Mouse (Mus musculus) spleen, adult 2 months (tissue): ENCODE measurements around the gene Acadvl. TPM values are rescaled to one million over a fixed set of nuclear protein-coding genes. Genes with fewer than 3 reads are reported as not detected.

Experiments used
- DNase-seq, 2 experiments: peaks; one replicate each; pipeline versions ENCODE4 v3.0.0 to v3.0.0-alpha.2; 2012 to 2021; ENCODE audit warnings: low spot score in 2 of 2, low read depth in 1 of 2
- H3K27ac ChIP-seq: fragments of 200-500 bp; 2 replicates; pipeline ENCODE4 v1.5.1; 2012; ENCODE audit warnings: low read length, inconsistent platforms; ENCODE audit not compliant: insufficient read depth
- H3K27me3 ChIP-seq: fragments of 200-500 bp; 2 replicates; pipeline ENCODE4 v1.6.1; 2012; ENCODE audit warnings: mild to moderate bottlenecking, moderate library complexity, low read length, inconsistent platforms; ENCODE audit not compliant: control insufficient read depth, insufficient read depth
- H3K36me3 ChIP-seq: fragments of 200-500 bp; 2 replicates; pipeline ENCODE4 v1.6.1; 2012; ENCODE audit warnings: mild to moderate bottlenecking, low read length, inconsistent platforms; ENCODE audit not compliant: control insufficient read depth, insufficient read depth
- H3K4me1 ChIP-seq: fragments of 200-500 bp; 2 replicates; pipeline ENCODE4 v1.6.1; 2011; ENCODE audit warnings: inconsistent platforms; ENCODE audit not compliant: control insufficient read depth, insufficient read depth, insufficient read length
- H3K4me3 ChIP-seq: fragments of 200-500 bp; 2 replicates; pipeline ENCODE4 v1.5.1; 2011; ENCODE audit warnings: mild to moderate bottlenecking, inconsistent platforms; ENCODE audit not compliant: insufficient read depth, insufficient read length; ENCODE audit errors: extremely low read depth
- CTCF ChIP-seq: fragments of 200-500 bp; IDR thresholded peaks from 2 replicates; pipeline ENCODE4 v1.5.1; 2011; ENCODE audit warnings: mild to moderate bottlenecking, inconsistent platforms; ENCODE audit not compliant: insufficient read depth, insufficient read length, insufficient replicate concordance; ENCODE audit errors: extremely low read depth
- POLR2A ChIP-seq: fragments of 200-500 bp; IDR thresholded peaks from 2 replicates; pipeline ENCODE4 v1.6.1; 2011; ENCODE audit warnings: low read depth, low read length, inconsistent platforms
- WGBS: fragments of 180-500 bp; shearing (Covaris S2); methylation state at CpG from one replicate; pipeline ENCODE4 v1.1.7; 2018; 5-methylcytosine and 5-hydroxymethylcytosine counted together
- polyA plus RNA-seq: library from polyadenylated mRNA; depleted of rRNA; stranded (reverse); fragments of >200 nt; gene quantifications from 2 replicates; pipeline ENCODE4 v1.2.3, GENCODE M21; 2012; rRNA removed

Acadvl gene
- polyA plus RNA-seq, 1 experiment, result 29.5 TPM

GRCm38 (mm10) chr11:69961841-69962240, 53.4 kb downstream of the Acadvl start:
- H3K4me1 ChIP-seq, result peaks cover 14% of the 10 kb centered on the region
- H3K4me3 ChIP-seq, result no peak overlapping the region
- 4% methylated on average over 5 of the region's 5 CpGs for WGBS
- TF ChIP-seq CTCF, result no peak
- TF ChIP-seq POLR2A, result no peak
- H3K27ac ChIP-seq, result no peak overlapping the region
- H3K27me3 ChIP-seq, result peaks cover 23% of the 10 kb centered on the region
- DNase-seq, result no peak
- H3K36me3 ChIP-seq, result no peaks in the 10 kb centered on the region

GRCm38 (mm10) chr11:69960616-69961015, 54.6 kb downstream of the Acadvl start:
- peaks cover 11% of the 10 kb centered on the region for H3K27me3 ChIP-seq
- TF ChIP-seq POLR2A, result no peak
- no peak for TF ChIP-seq CTCF
- peaks cover 3% of the 10 kb centered on the region for H3K4me1 ChIP-seq
- no peaks in the 10 kb centered on the region for H3K36me3 ChIP-seq
- no peak for DNase-seq
- no peak overlapping the region for H3K27ac ChIP-seq
- 64% methylated on average over 5 of the region's 5 CpGs for WGBS
- no peak overlapping the region for H3K4me3 ChIP-seq

Other genes starting within 250 kb of the Acadvl start
- gene Zbtb4, start 249.5 kb downstream of the Acadvl start, polyA plus RNA-seq, result 28.4 and 37.0 TPM in 2 replicates
- 7.1 and 8.4 TPM in 2 replicates for gene Chrnb1, start 219.5 kb downstream of the Acadvl start, polyA plus RNA-seq
- 1.1 and 1.2 TPM in 2 replicates for gene Fgf11, start 213.6 kb downstream of the Acadvl start, polyA plus RNA-seq
- gene Tmem102, start 209.8 kb downstream of the Acadvl start, polyA plus RNA-seq, result 0.23 and 0.31 TPM in 2 replicates
- not detected in 2 replicates for gene Gm39566, start 200.1 kb downstream of the Acadvl start, polyA plus RNA-seq
- gene Spem2, start 196.9 kb downstream of the Acadvl start, polyA plus RNA-seq, result not detected in 2 replicates
- not detected in 2 replicates for gene Spem1, start 193.2 kb downstream of the Acadvl start, polyA plus RNA-seq
- gene Nlgn2, start 177.6 kb downstream of the Acadvl start, polyA plus RNA-seq, result 9.1 and 10.2 TPM in 2 replicates
- 93.7 and 99.0 TPM in 2 replicates for gene Tmem256, start 176.9 kb downstream of the Acadvl start, polyA plus RNA-seq
- 35.4 and 44.3 TPM in 2 replicates for gene Plscr3, start 169.0 kb downstream of the Acadvl start, polyA plus RNA-seq
- gene Tnk1, start 156.7 kb downstream of the Acadvl start, polyA plus RNA-seq, result 0.85 and 1.2 TPM in 2 replicates
- not detected in 2 replicates for gene Tmem95, start 137.4 kb downstream of the Acadvl start, polyA plus RNA-seq
- 3.6 TPM in 2 replicates for gene Kctd11, start 134.0 kb downstream of the Acadvl start, polyA plus RNA-seq
- gene Acap1, start 119.9 kb downstream of the Acadvl start, polyA plus RNA-seq, result 142 and 162 TPM in 2 replicates
- 0.48 and 0.51 TPM in 2 replicates for gene 2810408A11Rik, start 114.4 kb downstream of the Acadvl start, polyA plus RNA-seq
- gene Neurl4, start 114.3 kb downstream of the Acadvl start, polyA plus RNA-seq, result 43.3 and 45.2 TPM in 2 replicates
- 119 and 145 TPM in 2 replicates for gene Gps2, start 101.5 kb downstream of the Acadvl start, polyA plus RNA-seq
- 219 and 257 TPM in 2 replicates for gene Eif5a, start 93.5 kb downstream of the Acadvl start, polyA plus RNA-seq
- 0.36 TPM in 2 replicates for gene Ybx2, start 79.6 kb downstream of the Acadvl start, polyA plus RNA-seq
- 6.1 and 6.2 TPM in 2 replicates for gene Slc2a4, start 67.2 kb downstream of the Acadvl start, polyA plus RNA-seq
- 1.2 and 2.0 TPM in 2 replicates for gene Cldn7, start 50.6 kb downstream of the Acadvl start, polyA plus RNA-seq
- 75.8 and 87.9 TPM in 2 replicates for gene Ctdnep1, start 34.3 kb downstream of the Acadvl start, polyA plus RNA-seq
- gene Elp5, start 32.9 kb downstream of the Acadvl start, polyA plus RNA-seq, result 32.5 and 33.3 TPM in 2 replicates
- 235 and 251 TPM in 2 replicates for gene Gabarap, start 24.3 kb downstream of the Acadvl start, polyA plus RNA-seq
- gene Phf23, start 19.6 kb downstream of the Acadvl start, polyA plus RNA-seq, result 13.8 and 21.4 TPM in 2 replicates
- gene Dvl2, start 14.8 kb downstream of the Acadvl start, polyA plus RNA-seq, result 21.4 and 22.3 TPM in 2 replicates
- 10.3 and 13.3 TPM in 2 replicates for gene Dlg4, start 1.5 kb upstream of the Acadvl start, polyA plus RNA-seq
- gene Asgr1, start 38.7 kb upstream of the Acadvl start, polyA plus RNA-seq, result 0.09 TPM in 1 of 2 replicates, not detected in the other
- 0.45 and 0.51 TPM in 2 replicates for gene Asgr2, start 77.2 kb upstream of the Acadvl start, polyA plus RNA-seq
- 0.35 and 0.50 TPM in 2 replicates for gene Mgl2, start 114.9 kb upstream of the Acadvl start, polyA plus RNA-seq
- 2.8 and 4.1 TPM in 2 replicates for gene Clec10a, start 140.8 kb upstream of the Acadvl start, polyA plus RNA-seq
- gene Slc16a11, start 197.3 kb upstream of the Acadvl start, polyA plus RNA-seq, result 0.32 and 0.40 TPM in 2 replicates
- 5.3 and 5.6 TPM in 2 replicates for gene Slc16a13, start 205.7 kb upstream of the Acadvl start, polyA plus RNA-seq
- gene Bcl6b, start 214.4 kb upstream of the Acadvl start, polyA plus RNA-seq, result 3.7 and 5.6 TPM in 2 replicates
- 60.0 and 85.5 TPM in 2 replicates for gene 0610010K14Rik, start 222.5 kb upstream of the Acadvl start, polyA plus RNA-seq
- 5.1 and 5.8 TPM in 2 replicates for gene Gm21988, start 224.4 kb upstream of the Acadvl start, polyA plus RNA-seq
- 83.7 and 101 TPM in 2 replicates for gene Rnasek, start 224.4 kb upstream of the Acadvl start, polyA plus RNA-seq
- gene Alox12, start 239.9 kb upstream of the Acadvl start, polyA plus RNA-seq, result 21.1 and 21.4 TPM in 2 replicates